Mouse (Mus musculus): ENCODE data around the gene Lrrc8b.

DNA sequence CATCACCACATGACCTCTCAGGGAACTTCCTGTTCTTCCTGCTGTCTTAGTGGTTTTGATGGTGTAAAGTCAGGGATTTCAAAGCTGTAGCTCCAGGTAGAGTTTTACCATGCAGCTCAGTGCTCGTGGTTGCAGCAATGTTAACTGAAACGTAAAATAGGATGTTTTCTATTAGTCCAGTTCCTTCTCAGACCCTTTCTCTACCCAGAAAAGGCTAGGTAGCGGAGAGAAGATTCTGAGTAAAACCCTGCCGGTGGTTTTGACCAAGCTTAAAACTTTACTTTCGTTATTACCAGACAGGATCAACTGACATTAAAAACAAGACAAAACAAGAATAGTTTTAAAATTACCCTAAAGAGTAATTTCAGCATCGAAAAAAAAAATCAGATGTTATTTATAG, 100.0 kb downstream of the Lrrc8b start:
- TF ChIP-seq CTCF (IDR thresholded peaks at IDR 0.05; ENCODE audit: borderline replicate concordance, insufficient read depth, low read depth, low read length) (no peak), POLR2A (IDR thresholded peaks at IDR 0.05; ENCODE audit: borderline replicate concordance, insufficient read depth, low read length) (no peak)
